Mouse (Mus musculus): Measurements from ENCODE around the gene Clta. TPM values are rescaled to one million over a fixed set of nuclear protein-coding genes. Genes with fewer than 3 reads are reported as not detected.

Gene Clta
- total and polyA plus RNA-seq, 3 experiments: 301 to 454 (median 450) TPM

GRCm38 (mm10) chr4:44059674-44060073 is 55.4 kb downstream of the Clta start:
- Histone ChIP-seq H3K27ac (ENCODE audit: insufficient read depth, low read depth) (no peak overlapping the region), H3K27me3 (replicated peaks) (no peaks in the 10 kb centered on the region), H3K4me3 (replicated peaks in 1 of 3; ENCODE audit: low read depth in 2 of 3, low read length in 2 of 3, poor library complexity in 1 of 3) (no peak overlapping the region), H3K4me2 (ENCODE audit: insufficient read depth, low read depth, poor library complexity, severe bottlenecking) (no peak overlapping the region), H3K79me2 (replicated peaks; ENCODE audit: control insufficient read depth, extremely low read depth, insufficient read depth, poor library complexity, severe bottlenecking) (peaks cover 3% of the 10 kb centered on the region; the same call in 1 of the 2 replicates), H3K9ac (ENCODE audit: insufficient read depth, low read depth) (no peak overlapping the region), H3K36me3 (replicated peaks in 1 of 2; ENCODE audit: control insufficient read depth in 1 of 2, insufficient read depth in 1 of 2, low read length in 1 of 2) (peaks cover 24 to 71% of the 10 kb centered on the region in 2 experiments), H3K4me1 (ENCODE audit: control insufficient read depth in 1 of 2, insufficient read depth in 2 of 2) (peaks cover 0 to 11% of the 10 kb centered on the region in 2 experiments; a peak in 2 of 4 replicates), H3K9me3 (replicated peaks; ENCODE audit: low read length) (no peaks in the 10 kb centered on the region)
- no peak for TF ChIP-seq JUN (IDR thresholded peaks at IDR 0.05; ENCODE audit: insufficient read depth, low read depth, low read length)
- no peak for TF ChIP-seq ZC3H11A (IDR thresholded peaks at IDR 0.05; ENCODE audit: low read depth, low read length)
- no peak for TF ChIP-seq ELF1 (IDR thresholded peaks at IDR 0.05; ENCODE audit: low read depth, low read length)
- TF ChIP-seq BHLHE40 (IDR thresholded peaks at IDR 0.05; ENCODE audit: low read depth, low read length): no peak
- no peak for TF ChIP-seq GABPA (IDR thresholded peaks at IDR 0.05; ENCODE audit: insufficient replicate concordance, low read depth, low read length)
- TF ChIP-seq TBP (conservative IDR thresholded peaks at IDR 0.05; ENCODE audit: low read depth, low read length): no peak
- no peak for TF ChIP-seq SMC3 (IDR thresholded peaks at IDR 0.05; ENCODE audit: low read depth, low read length)
- TF ChIP-seq RAD21 (IDR thresholded peaks at IDR 0.05; ENCODE audit: low read depth, low read length): no peak
- TF ChIP-seq IRF4 (IDR thresholded peaks at IDR 0.05; ENCODE audit: low read depth, low read length): no peak
- TF ChIP-seq POLR2AphosphoS2 (IDR thresholded peaks at IDR 0.05; ENCODE audit: low read depth, low read length): no peak
- no peak for TF ChIP-seq RCOR1 (conservative IDR thresholded peaks at IDR 0.05; ENCODE audit: low read depth, low read length)
- no peak for TF ChIP-seq POLR2A (IDR thresholded peaks at IDR 0.05; ENCODE audit: low read depth, low read length)
- TF ChIP-seq ZNF384 (IDR thresholded peaks at IDR 0.05; ENCODE audit: low read depth, low read length): no peak
- TF ChIP-seq MAFK (IDR thresholded peaks at IDR 0.05; ENCODE audit: insufficient replicate concordance, low read length): no peak
- no peak for TF ChIP-seq CTCF (conservative IDR thresholded peaks at IDR 0.05 in 1 of 2, IDR thresholded peaks at IDR 0.05 in 1 of 2; ENCODE audit: low read depth in 2 of 2, low read length in 2 of 2)
- TF ChIP-seq CHD2 (IDR thresholded peaks at IDR 0.05; ENCODE audit: low read length): no peak
- TF ChIP-seq ZKSCAN1 (IDR thresholded peaks at IDR 0.05; ENCODE audit: borderline replicate concordance, low read depth, low read length): no peak
- no peak for TF ChIP-seq NELFE (IDR thresholded peaks at IDR 0.05; ENCODE audit: low read depth, low read length)
- DNase-seq (ENCODE audit: extremely low read depth): no peak
- in situ Hi-C loops (cut with MboI; ENCODE audit: low pct_ligation_motif_present, low pct_unique_long_range_greater_than_20kb, low sequenced_read_pairs) (no loop called here), dilution Hi-C loops (cut with MboI; ENCODE audit: extremely low pct_ligation_motif_present, extremely low pct_unique_long_range_greater_than_20kb, low sequenced_read_pairs) (no loop called here)

GRCm38 (mm10) chr4:44062062-44062461 is 57.8 kb downstream of the Clta start:
- TF ChIP-seq IRF4 (IDR thresholded peaks at IDR 0.05; ENCODE audit: low read depth, low read length) (no peak), ZMIZ1 (IDR thresholded peaks at IDR 0.05; ENCODE audit: low read depth, low read length) (no peak), E2F4 (IDR thresholded peaks at IDR 0.05; ENCODE audit: insufficient replicate concordance, low read depth, low read length) (no peak), SMC3 (IDR thresholded peaks at IDR 0.05; ENCODE audit: low read depth, low read length) (no peak), USF1 (IDR thresholded peaks at IDR 0.05; ENCODE audit: low read depth, low read length) (no peak), RCOR1 (conservative IDR thresholded peaks at IDR 0.05; ENCODE audit: low read depth, low read length) (no peak), GABPA (IDR thresholded peaks at IDR 0.05; ENCODE audit: insufficient replicate concordance, low read depth, low read length) (no peak), KAT2A (IDR thresholded peaks at IDR 0.05; ENCODE audit: insufficient replicate concordance, low read length) (no peak), MYC (IDR thresholded peaks at IDR 0.05; ENCODE audit: low read depth, low read length) (no peak), HCFC1 (IDR thresholded peaks at IDR 0.05; ENCODE audit: low read depth, low read length) (no peak), TCF12 (IDR thresholded peaks at IDR 0.05; ENCODE audit: low read depth, low read length) (no peak), POLR2AphosphoS2 (IDR thresholded peaks at IDR 0.05; ENCODE audit: low read depth, low read length) (no peak), UBTF (IDR thresholded peaks at IDR 0.05; ENCODE audit: low read depth, low read length) (no peak), RAD21 (IDR thresholded peaks at IDR 0.05; ENCODE audit: low read depth, low read length) (no peak), MAX (IDR thresholded peaks at IDR 0.05; ENCODE audit: low read length) (no peak)
- Histone ChIP-seq H3K9me3 (replicated peaks; ENCODE audit: low read length) (no peaks in the 10 kb centered on the region), H3K27me3 (replicated peaks) (no peaks in the 10 kb centered on the region), H3K27ac (ENCODE audit: insufficient read depth, low read depth) (no peak overlapping the region), H3K4me3 (replicated peaks in 1 of 3; ENCODE audit: low read depth in 2 of 3, low read length in 2 of 3, poor library complexity in 1 of 3) (no peak overlapping the region), H3K79me2 (replicated peaks; ENCODE audit: control insufficient read depth, extremely low read depth, insufficient read depth, poor library complexity, severe bottlenecking) (peaks cover 3% of the 10 kb centered on the region; the same call in 1 of the 2 replicates), H3K4me2 (ENCODE audit: insufficient read depth, low read depth, poor library complexity, severe bottlenecking) (no peak overlapping the region), H3K36me3 (replicated peaks in 1 of 2; ENCODE audit: control insufficient read depth in 1 of 2, insufficient read depth in 1 of 2, low read length in 1 of 2) (peaks cover 25 to 55% of the 10 kb centered on the region in 2 experiments), H3K4me1 (ENCODE audit: control insufficient read depth in 1 of 2, insufficient read depth in 2 of 2) (peaks cover 0 to 18% of the 10 kb centered on the region in 2 experiments; a peak in 2 of 4 replicates), H3K9ac (ENCODE audit: insufficient read depth, low read depth) (no peak overlapping the region)
- dilution Hi-C loops (cut with MboI; ENCODE audit: extremely low pct_ligation_motif_present, extremely low pct_unique_long_range_greater_than_20kb, low sequenced_read_pairs): no loop called here
- DNase-seq (ENCODE audit: extremely low read depth): no peak
- in situ Hi-C loops (cut with MboI; ENCODE audit: low pct_ligation_motif_present, low pct_unique_long_range_greater_than_20kb, low sequenced_read_pairs): no loop called here

Measured in CH12.LX (cell line).